Mouse (Mus musculus) midbrain, postnatal 0 days (tissue): ENCODE data around the gene Hist1h3d. TPM values are rescaled to one million over a fixed set of nuclear protein-coding genes. Genes with fewer than 3 reads are reported as not detected.
"Not testable (repeated sequence)": the region's sequence is repeated elsewhere in the genome, so short reads cannot be mapped to it uniquely, and the experiment has no call there.

ENCODE experiments used
- ATAC-seq: fragments of 200-750 bp; cut with Nextera tagmentation; 2 replicates; pipeline ENCODE4 v1.8.0; 2017; ENCODE audit warnings: moderate number of reproducible peaks, mild to moderate bottlenecking, moderate TSS enrichment, moderate library complexity; ENCODE audit not compliant: low FRiP score
- DNase-seq: peaks from one replicate; pipeline ENCODE4 v3.0.0-alpha.2; 2015; ENCODE audit warnings: low spot score
- H3K27ac ChIP-seq: fragments of 300-500 bp; sonication (generic); 2 replicates; pipeline ENCODE4 v1.5.1; 2014; ENCODE audit warnings: low read depth, mild to moderate bottlenecking, low read length, mixed read lengths
- H3K27me3 ChIP-seq: fragments of 300-500 bp; sonication (generic); 2 replicates; pipeline ENCODE4 v1.6.1; 2014; ENCODE audit warnings: low read length, control low read depth, mixed read lengths; ENCODE audit not compliant: insufficient read depth
- H3K36me3 ChIP-seq: fragments of 300-500 bp; sonication (generic); 2 replicates; pipeline ENCODE4 v1.6.1; 2014; ENCODE audit warnings: low read length, control low read depth, mixed read lengths; ENCODE audit not compliant: insufficient read depth
- H3K4me1 ChIP-seq: fragments of 300-500 bp; sonication (generic); 2 replicates; pipeline ENCODE4 v1.6.1; 2014; ENCODE audit warnings: mild to moderate bottlenecking, control low read depth, antibody characterized with exemption, low read length, mixed read lengths; ENCODE audit not compliant: insufficient read depth
- H3K4me2 ChIP-seq: fragments of 300-500 bp; sonication (generic); 2 replicates; pipeline ENCODE4 v1.6.1; 2014; ENCODE audit warnings: low read depth, mild to moderate bottlenecking, low read length, mixed read lengths; ENCODE audit not compliant: poor library complexity, severe bottlenecking
- H3K4me3 ChIP-seq: fragments of 300-500 bp; sonication (generic); 2 replicates; pipeline ENCODE4 v1.5.1; 2014; ENCODE audit warnings: low read depth, mild to moderate bottlenecking, low read length, moderate library complexity
- H3K9ac ChIP-seq: fragments of 300-500 bp; sonication (generic); replicated peaks from 2 replicates; pipeline ENCODE4 v1.6.1; 2014; ENCODE audit warnings: mild to moderate bottlenecking, low read length, moderate library complexity, mixed read lengths; ENCODE audit not compliant: poor library complexity, severe bottlenecking
- H3K9me3 ChIP-seq: fragments of 300-500 bp; sonication (generic); 2 replicates; pipeline ENCODE4 v1.6.1; 2016; ENCODE audit warnings: low read length, control low read depth
- CTCF ChIP-seq: IDR thresholded peaks from 2 replicates; pipeline ENCODE4 v1.5.1; 2016; ENCODE audit warnings: antibody characterized with exemption, mild to moderate bottlenecking
- WGBS: fragments of 180-500 bp; shearing (Covaris S2); extraction: QIAGEN DNeasy Blood & Tissue Kit; methylation state at CpG from one replicate; pipeline ENCODE4 v1.1.7; 2014; 5-methylcytosine and 5-hydroxymethylcytosine counted together
- polyA plus RNA-seq: library from polyadenylated mRNA; unstranded; fragments of >200 nt; fragmentation: Nextera tagmentation; extraction: Ambion mirVana; gene quantifications from 2 replicates; pipeline ENCODE4 v1.2.1, GENCODE M21; 2015
- total RNA-seq: library from RNA; depleted of rRNA; stranded (reverse); fragments of >200 nt; gene quantifications from 2 replicates; pipeline ENCODE4 v1.2.3, GENCODE M21; 2014

The Hist1h3d gene
- total and polyA plus RNA-seq, 2 experiments from 2014 or later: 0.42 to 92.5 TPM

GRCm38 (mm10) chr13:23534368-23535131, 41.0 kb upstream of the Hist1h3d start:
- DNase-seq (no peak), ATAC-seq (no peak)
- no peaks in the 10 kb centered on the region for H3K9me3 ChIP-seq
- no peaks in the 10 kb centered on the region for H3K27me3 ChIP-seq
- no peaks in the 10 kb centered on the region for H3K36me3 ChIP-seq
- H3K4me1 ChIP-seq: peaks cover 10% of the 10 kb centered on the region
- no peak for TF ChIP-seq CTCF
- no peak overlapping the region for H3K27ac ChIP-seq
- peak overlapping the region; percentile 69 for H3K4me2 ChIP-seq
- H3K9ac ChIP-seq: no peak overlapping the region
- H3K4me3 ChIP-seq: peak overlapping the region; percentile 46
- under 1% methylated on average over 15 of the region's 15 CpGs for WGBS

GRCm38 (mm10) chr13:23535137-23536075, 40.2 kb upstream of the Hist1h3d start, which contains the start of gene Hist1h3g:
TSS of gene Hist1h3g (plus strand) at chr13:23535422.
- ATAC-seq (peak; percentile 85), DNase-seq (peak; percentile 97)
- H3K4me2 ChIP-seq: peak within 1 kb of the TSS; percentile 69
- H3K36me3 ChIP-seq, H3K27me3 ChIP-seq, H3K9ac ChIP-seq, H3K27ac ChIP-seq, H3K9me3 ChIP-seq: not testable (repeated sequence)
- peaks cover 10% of the 10 kb centered on the region for H3K4me1 ChIP-seq
- WGBS: under 1% methylated on average over 48 of the region's 62 CpGs
- H3K4me3 ChIP-seq: peak within 1 kb of the TSS; percentile 46

GRCm38 (mm10) chr13:23536076-23536822, 39.3 kb upstream of the Hist1h3d start:
- Histone ChIP-seq H3K9ac (no peak overlapping the region), H3K27ac (no peak overlapping the region), H3K9me3 (no peaks in the 10 kb centered on the region), H3K36me3 (no peaks in the 10 kb centered on the region), H3K4me3 (no peak overlapping the region), H3K4me1 (peaks cover 10% of the 10 kb centered on the region), H3K4me2 (no peak overlapping the region), H3K27me3 (no peaks in the 10 kb centered on the region)
- DNase-seq (no peak), ATAC-seq (no peak)
- whole genome bisulfite sequencing: 20% methylated on average over 7 of the region's 7 CpGs
- TF ChIP-seq CTCF: no peak

GRCm38 (mm10) chr13:23537006-23537710, 38.4 kb upstream of the Hist1h3d start:
- H3K4me3 ChIP-seq: no peak overlapping the region
- peaks cover 9% of the 10 kb centered on the region for H3K4me1 ChIP-seq

GRCm38 (mm10) chr13:23538249-23538648, 37.3 kb upstream of the Hist1h3d start:
- Histone ChIP-seq H3K4me3 (no peak overlapping the region), H3K9ac (no peak overlapping the region), H3K36me3 (no peaks in the 10 kb centered on the region), H3K27ac (no peak overlapping the region), H3K27me3 (no peaks in the 10 kb centered on the region), H3K9me3 (no peaks in the 10 kb centered on the region), H3K4me1 (peaks cover 6% of the 10 kb centered on the region), H3K4me2 (no peak overlapping the region)
- WGBS: 83% methylated on average over 5 of the region's 5 CpGs
- TF ChIP-seq CTCF: no peak
- no peak for DNase-seq
- ATAC-seq: no peak

More at GRCm38 (mm10) chr13:23537006-23537710, 38.4 kb upstream of the Hist1h3d start:
- TF ChIP-seq CTCF: no peak
- Histone ChIP-seq H3K27me3 (no peaks in the 10 kb centered on the region), H3K36me3 (no peaks in the 10 kb centered on the region), H3K27ac (no peak overlapping the region), H3K4me2 (no peak overlapping the region), H3K9me3 (no peaks in the 10 kb centered on the region), H3K9ac (no peak overlapping the region)
- WGBS: 83% methylated on average over 3 of the region's 3 CpGs
- ATAC-seq: no peak
- DNase-seq: no peak

- 71% methylated on average over 1 of the region's 1 CpGs for WGBS
- not testable (repeated sequence) for H3K36me3 ChIP-seq
These were observed 35.7 kb upstream of the Hist1h3d start for GRCm38 (mm10) chr13:23539821-23540220.

More at GRCm38 (mm10) chr13:23539821-23540220, 35.7 kb upstream of the Hist1h3d start:
- H3K27ac ChIP-seq, ATAC-seq, H3K4me2 ChIP-seq, H3K9ac ChIP-seq, H3K9me3 ChIP-seq, H3K4me3 ChIP-seq, H3K27me3 ChIP-seq, H3K4me1 ChIP-seq, DNase-seq: not testable (repeated sequence)
